Mouse (Mus musculus): ENCODE measurements around the gene Psmb6. TPM values are rescaled to one million over a fixed set of nuclear protein-coding genes. Genes with fewer than 3 reads are reported as not detected.

The Psmb6 gene
- polyA plus RNA-seq (2012; rRNA removed) = 125 and 155 TPM in 2 replicates

GRCm38 (mm10) chr11:70525184-70525678 lies at the start of gene Psmb6:
Psmb6 (plus strand) TSS chr11:70525367.
- H3K4me1 ChIP-seq (ENCODE audit: control insufficient read depth, insufficient read depth, insufficient read length) = no peaks in the 10 kb centered on the region
- under 1% methylated on average over 25 of the region's 26 CpGs for WGBS
- no peak within 1 kb of the TSS; the same call in 1 of the 2 replicates for H3K27ac ChIP-seq (ENCODE audit: insufficient read depth, low read length)
- H3K27me3 ChIP-seq (ENCODE audit: control insufficient read depth, insufficient read depth, low read length) = no peaks in the 10 kb centered on the region
- DNase-seq (ENCODE audit: low read depth in 1 of 2, low spot score in 2 of 2) = peak; percentile 90 to 95
- TF ChIP-seq CTCF (IDR thresholded peaks at IDR 0.05; ENCODE audit: extremely low read depth, insufficient read depth, insufficient read length, insufficient replicate concordance) (no peak), POLR2A (IDR thresholded peaks at IDR 0.05; ENCODE audit: low read depth, low read length) (peak; percentile 83)
- H3K4me3 ChIP-seq (ENCODE audit: extremely low read depth, insufficient read depth, insufficient read length) = peak within 1 kb of the TSS; percentile 96
- peaks cover 17% of the 10 kb centered on the region for H3K36me3 ChIP-seq (ENCODE audit: control insufficient read depth, insufficient read depth, low read length)

DNA sequence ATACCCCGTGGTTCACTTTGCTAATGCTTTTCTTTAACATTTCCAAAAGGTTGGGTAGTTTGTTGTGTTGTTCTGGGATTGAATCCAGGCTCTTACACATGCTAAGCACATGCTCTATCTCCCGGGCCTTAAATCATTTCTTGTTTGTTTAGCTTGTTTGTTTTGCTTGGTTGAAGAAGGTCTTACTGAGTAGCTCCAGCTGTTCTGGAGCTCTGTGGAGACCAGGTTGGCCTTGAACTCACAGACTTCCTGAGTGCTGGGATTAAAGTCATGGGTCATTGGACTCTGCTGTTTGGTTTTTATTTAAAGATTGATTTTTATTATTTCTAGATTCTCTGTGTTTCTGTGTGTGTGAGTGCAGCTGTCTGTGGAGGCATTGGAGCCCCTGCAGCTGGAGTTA lies 39.7 kb upstream of the Psmb6 start:
- no peak for DNase-seq (ENCODE audit: low read depth in 1 of 2, low spot score in 2 of 2)
- Histone ChIP-seq H3K27me3 (ENCODE audit: control insufficient read depth, insufficient read depth, low read length) (no peaks in the 10 kb centered on the region), H3K4me3 (ENCODE audit: extremely low read depth, insufficient read depth, insufficient read length) (no peak overlapping the region), H3K4me1 (ENCODE audit: control insufficient read depth, insufficient read depth, insufficient read length) (no peaks in the 10 kb centered on the region), H3K36me3 (ENCODE audit: control insufficient read depth, insufficient read depth, low read length) (no peaks in the 10 kb centered on the region), H3K27ac (ENCODE audit: insufficient read depth, low read length) (no peak overlapping the region)
- WGBS = 78% methylated on average over 2 of the region's 2 CpGs
- TF ChIP-seq POLR2A (IDR thresholded peaks at IDR 0.05; ENCODE audit: low read depth, low read length) (no peak), CTCF (IDR thresholded peaks at IDR 0.05; ENCODE audit: extremely low read depth, insufficient read depth, insufficient read length, insufficient replicate concordance) (no peak)

- Histone ChIP-seq H3K4me1 (ENCODE audit: control insufficient read depth, insufficient read depth, insufficient read length) (no peaks in the 10 kb centered on the region), H3K36me3 (ENCODE audit: control insufficient read depth, insufficient read depth, low read length) (no peaks in the 10 kb centered on the region), H3K27ac (ENCODE audit: insufficient read depth, low read length) (no peak overlapping the region), H3K27me3 (ENCODE audit: control insufficient read depth, insufficient read depth, low read length) (no peaks in the 10 kb centered on the region), H3K4me3 (ENCODE audit: extremely low read depth, insufficient read depth, insufficient read length) (no peak overlapping the region)
- DNase-seq (ENCODE audit: low read depth in 1 of 2, low spot score in 2 of 2) = no peak
- WGBS = 72% methylated on average over 4 of the region's 4 CpGs
- TF ChIP-seq CTCF (IDR thresholded peaks at IDR 0.05; ENCODE audit: extremely low read depth, insufficient read depth, insufficient read length, insufficient replicate concordance) = no peak
- TF ChIP-seq POLR2A (IDR thresholded peaks at IDR 0.05; ENCODE audit: low read depth, low read length) = no peak
These were observed 37.4 kb upstream of the Psmb6 start for GRCm38 (mm10) chr11:70487816-70488215.

GRCm38 (mm10) chr11:70489138-70489537 lies 36.0 kb upstream of the Psmb6 start:
- H3K27me3 ChIP-seq (ENCODE audit: control insufficient read depth, insufficient read depth, low read length) = no peaks in the 10 kb centered on the region
- no peak overlapping the region for H3K4me3 ChIP-seq (ENCODE audit: extremely low read depth, insufficient read depth, insufficient read length)
- WGBS = 68% methylated on average over 3 of the region's 3 CpGs
- no peak for DNase-seq (ENCODE audit: low read depth in 1 of 2, low spot score in 2 of 2)
- no peaks in the 10 kb centered on the region for H3K4me1 ChIP-seq (ENCODE audit: control insufficient read depth, insufficient read depth, insufficient read length)
- peak overlapping the region; percentile 68 for H3K27ac ChIP-seq (ENCODE audit: insufficient read depth, low read length)
- no peaks in the 10 kb centered on the region for H3K36me3 ChIP-seq (ENCODE audit: control insufficient read depth, insufficient read depth, low read length)
- TF ChIP-seq POLR2A (IDR thresholded peaks at IDR 0.05; ENCODE audit: low read depth, low read length) (no peak), CTCF (IDR thresholded peaks at IDR 0.05; ENCODE audit: extremely low read depth, insufficient read depth, insufficient read length, insufficient replicate concordance) (no peak)

DNA sequence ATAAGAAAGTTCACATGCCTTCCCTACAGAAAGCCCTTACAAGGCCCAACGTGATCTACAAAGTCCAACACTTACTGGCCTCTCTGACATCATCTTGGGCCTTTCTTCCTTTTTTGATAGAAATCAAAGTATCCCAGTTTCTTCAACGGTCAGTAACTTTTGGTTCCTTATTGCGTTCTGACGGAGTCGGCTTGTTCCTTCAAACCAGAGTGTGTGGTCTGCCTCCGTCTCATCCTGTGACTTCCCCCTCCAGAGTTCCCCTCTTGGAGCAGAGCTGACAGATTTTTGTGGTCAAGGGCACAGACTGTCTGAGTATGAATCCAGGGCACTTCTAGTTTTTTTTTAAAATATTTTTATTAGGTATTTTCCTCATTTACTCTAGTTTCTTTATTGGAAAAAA lies 35.5 kb upstream of the Psmb6 start:
- H3K27ac ChIP-seq (ENCODE audit: insufficient read depth, low read length) = peak overlapping the region; percentile 68; the same call in 1 of the 2 replicates
- no peak for DNase-seq (ENCODE audit: low read depth in 1 of 2, low spot score in 2 of 2)

DNA sequence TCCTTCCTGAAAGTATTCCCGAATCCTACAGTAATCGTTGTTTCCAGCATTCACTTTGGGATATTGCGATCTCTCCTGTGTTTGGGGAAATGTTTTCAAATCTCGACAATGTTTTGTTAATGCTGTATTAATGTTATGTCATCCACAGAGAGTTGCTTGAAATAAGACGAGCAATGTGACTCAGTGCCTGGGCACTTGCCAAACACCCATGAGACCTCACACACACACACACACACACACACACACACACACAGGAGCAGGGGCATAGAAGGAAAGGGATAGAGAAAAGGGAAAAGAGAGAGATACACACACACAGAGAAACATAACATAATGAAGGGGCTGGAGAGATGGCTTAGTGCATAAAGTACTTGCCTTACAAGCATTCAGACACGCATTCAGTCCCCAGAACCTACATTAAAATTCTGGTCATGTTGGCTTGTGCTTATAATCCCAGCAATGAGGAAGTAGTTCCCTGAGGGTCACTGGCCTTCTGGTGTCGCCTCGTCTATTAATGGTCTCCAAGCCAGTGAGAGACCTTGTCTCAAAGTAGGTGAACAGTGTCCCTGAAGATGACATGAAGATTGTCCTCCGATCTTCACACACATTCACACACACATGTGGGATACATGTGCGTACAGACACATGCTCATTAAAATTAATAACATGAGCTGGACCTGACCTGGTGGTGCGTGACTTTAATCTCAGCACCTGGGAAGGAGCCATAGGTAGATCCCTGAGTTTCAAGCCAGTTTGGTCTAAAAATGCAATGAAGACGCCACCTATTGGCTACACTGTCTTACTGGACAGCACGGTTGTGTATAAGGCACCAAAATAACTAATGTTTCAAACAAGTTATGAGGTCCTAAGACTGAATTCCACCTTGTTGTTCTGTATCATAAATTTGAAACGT lies 25.3 kb upstream of the Psmb6 start:
- Histone ChIP-seq H3K4me1 (ENCODE audit: control insufficient read depth, insufficient read depth, insufficient read length) (no peaks in the 10 kb centered on the region), H3K27ac (ENCODE audit: insufficient read depth, low read length) (no peak overlapping the region), H3K27me3 (ENCODE audit: control insufficient read depth, insufficient read depth, low read length) (no peaks in the 10 kb centered on the region), H3K4me3 (ENCODE audit: extremely low read depth, insufficient read depth, insufficient read length) (no peak overlapping the region), H3K36me3 (ENCODE audit: control insufficient read depth, insufficient read depth, low read length) (no peaks in the 10 kb centered on the region)
- 69% methylated on average over 14 of the region's 14 CpGs for whole genome bisulfite sequencing
- no peak for DNase-seq (ENCODE audit: low read depth in 1 of 2, low spot score in 2 of 2)
- TF ChIP-seq CTCF (IDR thresholded peaks at IDR 0.05; ENCODE audit: extremely low read depth, insufficient read depth, insufficient read length, insufficient replicate concordance) (no peak), POLR2A (IDR thresholded peaks at IDR 0.05; ENCODE audit: low read depth, low read length) (no peak)

More for the DNA sequence above, 35.5 kb upstream of the Psmb6 start:
- Histone ChIP-seq H3K4me3 (ENCODE audit: extremely low read depth, insufficient read depth, insufficient read length) (no peak overlapping the region), H3K36me3 (ENCODE audit: control insufficient read depth, insufficient read depth, low read length) (no peaks in the 10 kb centered on the region), H3K27me3 (ENCODE audit: control insufficient read depth, insufficient read depth, low read length) (no peaks in the 10 kb centered on the region), H3K4me1 (ENCODE audit: control insufficient read depth, insufficient read depth, insufficient read length) (no peaks in the 10 kb centered on the region)
- TF ChIP-seq CTCF (IDR thresholded peaks at IDR 0.05; ENCODE audit: extremely low read depth, insufficient read depth, insufficient read length, insufficient replicate concordance) = no peak
- TF ChIP-seq POLR2A (IDR thresholded peaks at IDR 0.05; ENCODE audit: low read depth, low read length) = no peak
- WGBS = 11% methylated on average over 6 of the region's 6 CpGs

- no peaks in the 10 kb centered on the region for H3K36me3 ChIP-seq (ENCODE audit: control insufficient read depth, insufficient read depth, low read length)
- H3K4me3 ChIP-seq (ENCODE audit: extremely low read depth, insufficient read depth, insufficient read length) = no peak overlapping the region
- TF ChIP-seq CTCF (IDR thresholded peaks at IDR 0.05; ENCODE audit: extremely low read depth, insufficient read depth, insufficient read length, insufficient replicate concordance) (no peak), POLR2A (IDR thresholded peaks at IDR 0.05; ENCODE audit: low read depth, low read length) (no peak)
- H3K27me3 ChIP-seq (ENCODE audit: control insufficient read depth, insufficient read depth, low read length) = no peaks in the 10 kb centered on the region
- DNase-seq (ENCODE audit: low read depth in 1 of 2, low spot score in 2 of 2) = no peak
- no peaks in the 10 kb centered on the region for H3K4me1 ChIP-seq (ENCODE audit: control insufficient read depth, insufficient read depth, insufficient read length)
- WGBS = 95% methylated on average over 1 of the region's 1 CpGs
- no peak overlapping the region for H3K27ac ChIP-seq (ENCODE audit: insufficient read depth, low read length)
These were observed 24.7 kb upstream of the Psmb6 start for GRCm38 (mm10) chr11:70500476-70500812.
